Mouse (Mus musculus): ENCODE results near the gene Peli2. TPM values are rescaled to one million over a fixed set of nuclear protein-coding genes. Genes with fewer than 3 reads are reported as not detected.

Peli2 gene
- polyA plus RNA-seq, 1 experiment from 2014 or later, result 6.8 TPM

DNA sequence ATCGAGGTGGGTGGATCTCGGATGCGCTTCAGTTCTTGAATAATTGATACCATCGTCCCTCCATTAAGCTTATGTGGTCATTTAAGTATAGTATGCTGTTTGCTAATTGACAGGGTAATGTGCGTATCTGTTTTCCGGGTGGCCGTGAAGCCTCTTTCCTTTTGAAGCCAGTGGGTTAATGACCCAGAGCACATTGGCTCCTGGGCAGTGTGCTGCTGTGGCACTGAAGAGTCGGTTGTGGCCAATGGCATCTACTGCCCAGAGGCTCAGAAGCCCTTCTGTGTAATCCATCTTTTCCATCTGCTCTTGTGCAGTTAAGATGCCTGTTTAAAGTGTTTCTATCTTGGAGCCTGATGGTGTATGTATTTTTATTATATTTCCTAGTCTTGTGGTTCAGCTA, 34.0 kb downstream of the Peli2 start:
- WGBS, result 49% methylated on average over 8 of the region's 8 CpGs
- no peak overlapping the region for H3K4me2 ChIP-seq
- H3K27ac ChIP-seq (replicated peaks), result no peak overlapping the region
- no peaks in the 10 kb centered on the region for H3K9me3 ChIP-seq (replicated peaks)
- no peaks in the 10 kb centered on the region for H3K36me3 ChIP-seq
- no peak overlapping the region for H3K9ac ChIP-seq (replicated peaks)
- H3K4me3 ChIP-seq (replicated peaks), result no peak overlapping the region
- no peak for ATAC-seq (ENCODE audit: low FRiP score)
- H3K4me1 ChIP-seq, result peaks cover 12% of the 10 kb centered on the region
- H3K27me3 ChIP-seq (replicated peaks), result no peaks in the 10 kb centered on the region

DNA sequence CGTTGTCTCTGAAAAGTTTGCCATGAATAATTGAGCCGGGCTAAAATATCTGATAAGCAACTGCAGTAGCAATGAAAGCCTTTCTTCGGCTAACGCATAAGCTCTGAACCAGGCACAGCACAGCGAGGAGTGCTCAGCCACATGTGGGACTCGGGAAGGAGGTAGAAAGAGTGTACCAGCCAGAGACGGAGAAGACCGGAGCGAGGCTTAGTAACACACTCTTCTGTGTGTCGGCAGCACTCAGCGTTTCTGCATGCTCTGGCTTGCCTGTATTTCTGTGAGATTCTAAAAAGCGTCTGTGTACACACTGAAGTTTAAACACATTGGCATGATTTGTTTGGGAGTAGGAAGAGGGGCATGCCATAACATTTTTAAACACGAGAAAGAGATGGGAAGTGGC, 34.5 kb downstream of the Peli2 start:
- Histone ChIP-seq H3K27ac (replicated peaks) (no peak overlapping the region), H3K9me3 (replicated peaks) (no peaks in the 10 kb centered on the region), H3K27me3 (replicated peaks) (no peaks in the 10 kb centered on the region), H3K4me2 (no peak overlapping the region), H3K4me3 (replicated peaks) (no peak overlapping the region), H3K4me1 (peaks cover 12% of the 10 kb centered on the region), H3K36me3 (no peaks in the 10 kb centered on the region), H3K9ac (replicated peaks) (no peak overlapping the region)
- ATAC-seq (ENCODE audit: low FRiP score), result no peak
- 80% methylated on average over 13 of the region's 13 CpGs for WGBS

DNA sequence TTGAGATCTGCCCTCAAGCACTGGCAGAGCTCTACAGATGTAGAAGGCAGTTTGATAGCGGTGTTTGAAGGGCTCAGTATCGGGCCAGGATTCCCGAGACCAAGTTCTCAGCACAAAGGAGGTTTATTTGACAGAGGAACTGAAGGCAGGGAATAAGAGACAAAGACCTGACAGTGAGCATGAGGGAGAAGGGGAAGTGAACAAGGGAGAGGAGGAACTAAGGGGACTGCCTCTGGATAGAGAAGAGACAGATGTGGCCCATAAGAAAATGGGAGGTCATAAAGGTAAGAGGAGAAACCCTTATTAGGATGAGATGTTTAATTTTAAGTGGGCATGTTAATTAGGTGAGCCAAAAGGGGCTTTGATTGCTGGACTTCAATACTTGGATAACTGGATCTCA, 36.5 kb downstream of the Peli2 start:
- ATAC-seq (ENCODE audit: low FRiP score), result no peak
- H3K27me3 ChIP-seq (replicated peaks), result no peaks in the 10 kb centered on the region
- no peaks in the 10 kb centered on the region for H3K9me3 ChIP-seq (replicated peaks)
- WGBS, result 68% methylated on average over 3 of the region's 3 CpGs
- peaks cover 12% of the 10 kb centered on the region for H3K4me1 ChIP-seq
- H3K9ac ChIP-seq (replicated peaks), result no peak overlapping the region
- no peaks in the 10 kb centered on the region for H3K36me3 ChIP-seq
- no peak overlapping the region for H3K27ac ChIP-seq (replicated peaks)
- H3K4me2 ChIP-seq, result no peak overlapping the region
- H3K4me3 ChIP-seq (replicated peaks), result no peak overlapping the region

DNA sequence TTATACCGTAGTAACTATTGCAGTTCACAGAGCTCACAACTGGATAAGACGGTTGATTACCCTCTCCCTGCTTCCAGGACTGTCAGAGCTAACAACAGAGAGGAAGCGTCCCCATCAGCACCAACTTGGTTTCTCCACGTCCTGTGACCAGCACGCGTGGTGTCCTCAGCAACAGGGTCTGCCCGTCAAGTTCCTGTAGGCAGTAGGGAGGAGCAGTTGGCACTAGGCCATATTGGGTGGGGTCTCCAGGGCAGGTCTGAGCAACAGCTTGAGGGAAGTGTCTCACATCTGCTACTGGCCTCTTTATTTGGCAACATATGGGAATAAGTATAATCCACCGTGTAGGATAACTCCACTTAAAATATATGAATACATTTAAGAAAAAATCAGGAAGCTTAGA, 37.2 kb downstream of the Peli2 start:
- Histone ChIP-seq H3K27me3 (replicated peaks) (no peaks in the 10 kb centered on the region), H3K9me3 (replicated peaks) (no peaks in the 10 kb centered on the region), H3K27ac (replicated peaks) (no peak overlapping the region), H3K4me2 (no peak overlapping the region), H3K36me3 (no peaks in the 10 kb centered on the region), H3K4me3 (replicated peaks) (no peak overlapping the region), H3K9ac (replicated peaks) (no peak overlapping the region), H3K4me1 (peaks cover 17% of the 10 kb centered on the region)
- no peak for ATAC-seq (ENCODE audit: low FRiP score)
- WGBS, result 93% methylated on average over 8 of the region's 8 CpGs

DNA sequence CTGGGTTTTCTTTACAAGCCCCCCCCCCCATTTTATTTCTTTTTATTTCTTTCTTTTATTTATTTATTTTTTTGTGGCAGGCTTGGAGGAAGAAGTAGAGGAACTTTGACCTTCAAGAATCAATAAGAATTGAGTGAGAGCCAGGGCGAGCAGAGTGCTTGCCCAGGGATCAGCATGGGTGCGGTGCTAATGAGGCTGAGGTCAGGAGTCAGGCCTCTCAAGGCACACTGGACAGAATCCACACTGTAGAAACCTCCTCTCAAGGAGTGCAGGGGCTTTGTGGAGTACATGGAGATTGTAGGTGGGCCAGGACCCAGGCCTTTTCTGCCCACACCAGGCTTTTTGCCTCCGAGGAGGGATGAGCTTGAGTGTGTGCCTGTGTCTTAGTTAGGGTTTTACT, 38.8 kb downstream of the Peli2 start:
- no peak for ATAC-seq (ENCODE audit: low FRiP score)
- no peak overlapping the region for H3K4me2 ChIP-seq
- 65% methylated on average over 3 of the region's 3 CpGs for WGBS
- no peak overlapping the region for H3K27ac ChIP-seq (replicated peaks)
- H3K27me3 ChIP-seq (replicated peaks), result no peaks in the 10 kb centered on the region
- H3K9ac ChIP-seq (replicated peaks), result no peak overlapping the region
- H3K4me3 ChIP-seq (replicated peaks), result no peak overlapping the region
- no peaks in the 10 kb centered on the region for H3K9me3 ChIP-seq (replicated peaks)
- H3K4me1 ChIP-seq, result peaks cover 18% of the 10 kb centered on the region
- H3K36me3 ChIP-seq, result no peaks in the 10 kb centered on the region

DNA sequence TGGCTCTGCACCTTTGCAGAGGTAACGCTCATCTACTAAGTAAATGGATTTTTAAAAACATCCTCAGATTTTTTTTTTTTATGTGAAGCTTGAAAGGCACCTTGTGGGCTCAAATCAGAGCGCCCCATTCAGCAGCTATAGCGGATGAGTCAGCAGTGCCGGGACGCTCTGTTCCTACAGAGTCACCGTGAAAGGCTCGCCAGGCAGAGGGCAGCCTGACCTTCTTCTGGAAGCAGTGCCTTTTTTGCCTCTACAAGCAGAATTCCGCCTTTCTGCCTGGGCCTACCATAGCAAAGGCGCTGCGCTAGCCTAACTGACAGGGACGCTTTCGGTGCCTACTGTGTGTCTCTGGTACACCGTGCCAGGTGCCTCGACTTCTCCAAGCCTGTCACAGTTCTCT, 41.8 kb downstream of the Peli2 start:
- no peak for ATAC-seq (ENCODE audit: low FRiP score)
- 83% methylated on average over 14 of the region's 14 CpGs for WGBS
- H3K4me1 ChIP-seq, result peaks cover 10% of the 10 kb centered on the region

DNA sequence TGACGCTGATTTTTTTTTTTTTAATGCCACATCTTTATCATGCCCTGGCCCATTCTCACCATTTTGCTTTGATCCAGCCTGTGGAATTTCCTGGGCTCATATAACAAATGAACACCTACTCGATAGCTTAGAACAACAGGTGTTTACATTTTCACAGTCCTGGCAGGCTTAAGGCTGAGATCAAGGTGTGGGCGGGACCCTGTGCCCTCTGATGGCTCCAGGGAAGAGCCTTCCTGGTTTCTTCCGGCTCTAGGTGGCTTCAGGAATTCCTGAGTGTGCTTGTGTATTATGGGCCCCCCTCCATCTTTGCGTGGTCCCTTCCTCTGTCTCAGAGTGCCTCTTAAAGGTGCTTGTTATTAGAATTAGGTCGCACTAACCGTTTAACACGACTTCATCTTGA, 44.3 kb downstream of the Peli2 start:
- Histone ChIP-seq H3K4me1 (0 out of 2 replicates have a peak, but pooled peaks cover 9% of the 10 kb centered on the region), H3K27ac (replicated peaks) (no peak overlapping the region), H3K27me3 (replicated peaks) (no peaks in the 10 kb centered on the region), H3K36me3 (no peaks in the 10 kb centered on the region), H3K9ac (replicated peaks) (no peak overlapping the region), H3K4me2 (no peak overlapping the region), H3K9me3 (replicated peaks) (no peaks in the 10 kb centered on the region), H3K4me3 (replicated peaks) (no peak overlapping the region)
- ATAC-seq (ENCODE audit: low FRiP score), result no peak
- 63% methylated on average over 8 of the region's 8 CpGs for WGBS

More for the DNA sequence above, 41.8 kb downstream of the Peli2 start:
- H3K4me2 ChIP-seq, result no peak overlapping the region
- H3K9ac ChIP-seq (replicated peaks), result no peak overlapping the region
- no peaks in the 10 kb centered on the region for H3K36me3 ChIP-seq
- no peaks in the 10 kb centered on the region for H3K9me3 ChIP-seq (replicated peaks)
- H3K4me3 ChIP-seq (replicated peaks), result no peak overlapping the region
- H3K27ac ChIP-seq (replicated peaks), result no peak overlapping the region
- no peaks in the 10 kb centered on the region for H3K27me3 ChIP-seq (replicated peaks)

DNA sequence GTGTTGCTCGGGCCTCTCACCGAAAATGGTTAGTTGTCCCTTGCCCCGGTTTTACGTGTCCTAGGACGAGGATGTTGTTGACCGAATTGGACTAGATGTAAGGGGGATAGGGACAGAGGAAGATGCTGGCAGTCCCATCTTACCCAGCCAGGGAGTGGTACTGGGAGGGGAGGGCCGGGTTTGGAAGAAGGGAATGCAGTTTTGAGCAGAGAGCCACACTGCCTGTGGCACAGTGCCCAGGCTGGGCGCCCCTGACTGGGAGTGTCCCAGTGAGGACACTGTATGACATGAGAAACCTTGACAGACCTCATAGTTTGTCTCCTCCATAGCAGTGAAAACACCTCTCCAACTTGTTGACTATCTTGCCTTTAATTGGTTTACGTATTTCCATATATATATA, 45.8 kb downstream of the Peli2 start:
- Histone ChIP-seq H3K9me3 (replicated peaks) (no peaks in the 10 kb centered on the region), H3K4me1 (peaks cover 15% of the 10 kb centered on the region), H3K4me3 (replicated peaks) (no peak overlapping the region), H3K4me2 (no peak overlapping the region), H3K27ac (replicated peaks) (no peak overlapping the region), H3K9ac (replicated peaks) (no peak overlapping the region), H3K36me3 (no peaks in the 10 kb centered on the region), H3K27me3 (replicated peaks) (no peaks in the 10 kb centered on the region)
- ATAC-seq (ENCODE audit: low FRiP score), result no peak
- WGBS, result 87% methylated on average over 9 of the region's 9 CpGs

DNA sequence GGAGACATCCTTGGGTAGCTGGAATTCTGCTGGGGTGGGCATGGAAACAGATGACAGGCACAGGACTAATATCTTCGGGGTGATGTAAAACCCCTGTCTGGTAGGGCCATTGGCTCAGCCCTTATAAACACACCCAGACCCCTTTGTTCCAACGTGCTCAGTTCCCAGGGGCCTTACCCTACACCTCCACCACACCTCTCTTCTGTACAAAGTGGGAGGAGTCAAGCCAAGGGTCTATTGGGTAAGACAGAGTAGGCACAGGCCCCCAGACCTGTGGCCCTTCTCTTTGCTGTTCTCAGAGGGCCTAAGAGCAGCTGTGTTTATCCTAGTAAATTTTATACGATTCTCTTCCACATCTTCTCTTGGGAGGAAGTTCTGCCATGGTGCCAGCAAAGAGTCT, 46.4 kb downstream of the Peli2 start:
- Histone ChIP-seq H3K9me3 (replicated peaks) (no peaks in the 10 kb centered on the region), H3K9ac (replicated peaks) (no peak overlapping the region), H3K27ac (replicated peaks) (no peak overlapping the region), H3K4me3 (replicated peaks) (no peak overlapping the region), H3K36me3 (no peaks in the 10 kb centered on the region), H3K4me2 (no peak overlapping the region), H3K27me3 (replicated peaks) (no peaks in the 10 kb centered on the region), H3K4me1 (peaks cover 21% of the 10 kb centered on the region)
- 58% methylated on average over 3 of the region's 3 CpGs for WGBS
- ATAC-seq (ENCODE audit: low FRiP score), result no peak

DNA sequence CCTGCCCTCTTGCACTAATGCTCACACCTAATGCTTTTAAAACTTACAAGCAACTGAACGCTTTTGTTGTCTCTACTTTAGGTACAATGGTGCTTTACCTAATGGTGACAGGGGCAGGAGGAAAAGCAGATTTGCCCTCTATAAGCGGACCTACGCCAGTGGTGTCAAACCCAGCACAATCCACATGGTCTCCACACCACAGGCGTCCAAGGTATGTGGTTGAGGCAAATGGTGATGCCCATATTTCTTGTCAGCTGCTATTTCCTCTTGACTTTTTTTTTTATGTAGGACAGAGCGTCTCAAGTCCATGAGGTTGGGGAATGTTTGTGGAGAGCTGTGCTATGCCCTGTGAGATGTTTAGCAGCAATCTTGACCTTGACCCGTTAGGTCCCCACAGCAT, 47.5 kb downstream of the Peli2 start:
- peaks cover 16% of the 10 kb centered on the region for H3K4me1 ChIP-seq
- H3K36me3 ChIP-seq, result no peaks in the 10 kb centered on the region
- H3K9ac ChIP-seq (replicated peaks), result no peak overlapping the region
- WGBS, result 89% methylated on average over 6 of the region's 6 CpGs
- H3K9me3 ChIP-seq (replicated peaks), result no peaks in the 10 kb centered on the region
- no peak overlapping the region for H3K4me2 ChIP-seq
- no peaks in the 10 kb centered on the region for H3K27me3 ChIP-seq (replicated peaks)
- H3K4me3 ChIP-seq (replicated peaks), result no peak overlapping the region
- no peak overlapping the region for H3K27ac ChIP-seq (replicated peaks)
- no peak for ATAC-seq (ENCODE audit: low FRiP score)

DNA sequence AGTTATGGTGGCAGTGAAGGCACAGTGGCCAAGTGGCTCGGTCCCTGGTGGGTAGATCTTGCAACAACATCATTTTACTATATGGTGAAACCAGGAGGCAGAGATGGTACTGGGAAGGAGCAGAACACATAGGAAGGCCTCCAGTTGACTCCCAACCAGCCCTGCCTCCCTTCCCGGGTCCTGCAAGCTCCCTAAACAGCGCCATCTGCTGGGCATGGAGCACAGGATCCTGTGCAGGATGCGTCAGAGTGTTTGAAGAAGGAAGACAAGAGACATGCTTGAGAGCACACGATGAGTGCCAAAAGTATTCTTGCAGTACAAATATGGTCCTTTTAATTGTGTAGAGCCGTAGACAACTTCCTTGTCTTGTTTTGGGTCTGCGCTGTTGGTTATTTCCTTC, 49.3 kb downstream of the Peli2 start:
- no peak overlapping the region for H3K9ac ChIP-seq (replicated peaks)
- peaks cover 16% of the 10 kb centered on the region for H3K4me1 ChIP-seq
- no peak overlapping the region for H3K4me2 ChIP-seq
- WGBS, result 59% methylated on average over 7 of the region's 7 CpGs
- no peak for ATAC-seq (ENCODE audit: low FRiP score)
- H3K27me3 ChIP-seq (replicated peaks), result no peaks in the 10 kb centered on the region
- no peak overlapping the region for H3K4me3 ChIP-seq (replicated peaks)
- no peaks in the 10 kb centered on the region for H3K9me3 ChIP-seq (replicated peaks)
- no peaks in the 10 kb centered on the region for H3K36me3 ChIP-seq
- no peak overlapping the region for H3K27ac ChIP-seq (replicated peaks)

DNA sequence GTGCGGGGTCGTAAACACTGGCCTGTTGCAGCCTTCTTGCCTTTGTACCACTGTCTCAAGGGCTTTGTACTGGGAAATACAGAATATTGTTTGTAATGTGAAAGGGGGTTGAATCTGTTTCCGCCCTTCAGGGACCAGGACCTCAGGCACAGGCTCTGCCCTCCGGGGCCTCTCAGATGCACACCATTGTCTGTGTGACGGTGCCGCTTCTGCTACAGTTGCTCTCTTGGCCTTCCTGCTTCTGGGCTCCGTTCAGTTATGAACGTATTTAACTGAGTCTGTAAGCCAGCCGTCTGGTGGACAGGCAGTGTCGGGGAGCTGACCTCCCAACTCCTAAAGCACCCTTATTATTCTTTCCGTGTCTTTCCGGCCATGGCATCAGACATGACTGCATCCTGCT, 50.6 kb downstream of the Peli2 start:
- no peak overlapping the region for H3K9ac ChIP-seq (replicated peaks)
- peaks cover 16% of the 10 kb centered on the region for H3K4me1 ChIP-seq
- no peaks in the 10 kb centered on the region for H3K27me3 ChIP-seq (replicated peaks)
- ATAC-seq (ENCODE audit: low FRiP score), result no peak
- no peak overlapping the region for H3K4me2 ChIP-seq
- no peaks in the 10 kb centered on the region for H3K36me3 ChIP-seq
- H3K4me3 ChIP-seq (replicated peaks), result no peak overlapping the region
- no peak overlapping the region for H3K27ac ChIP-seq (replicated peaks)
- WGBS, result 21% methylated on average over 12 of the region's 12 CpGs
- H3K9me3 ChIP-seq (replicated peaks), result no peaks in the 10 kb centered on the region

DNA sequence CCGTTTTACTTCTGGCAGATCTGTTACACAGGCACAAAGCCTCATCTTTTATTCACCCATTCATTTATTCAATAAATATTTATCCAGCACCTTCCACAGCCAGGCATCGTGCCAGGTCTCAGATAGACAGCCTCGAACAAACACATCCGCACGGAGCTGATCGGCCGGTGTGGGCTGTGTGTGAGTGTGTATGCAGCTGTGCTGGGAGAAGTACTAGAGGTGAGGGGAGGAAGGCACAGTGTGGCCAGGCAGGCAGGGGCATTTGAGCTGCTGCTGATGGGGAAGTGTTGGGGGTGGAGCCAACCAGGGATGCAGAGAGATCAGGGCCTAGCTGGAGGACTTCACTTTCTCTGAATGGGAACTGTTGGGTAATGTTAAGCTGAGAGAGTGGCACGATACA, 51.4 kb downstream of the Peli2 start:
- Histone ChIP-seq H3K4me2 (no peak overlapping the region), H3K27ac (replicated peaks) (no peak overlapping the region), H3K4me3 (replicated peaks) (no peak overlapping the region), H3K4me1 (peaks cover 16% of the 10 kb centered on the region), H3K9ac (replicated peaks) (no peak overlapping the region), H3K36me3 (no peaks in the 10 kb centered on the region), H3K27me3 (replicated peaks) (no peaks in the 10 kb centered on the region), H3K9me3 (replicated peaks) (no peaks in the 10 kb centered on the region)
- peak; percentile 65 for ATAC-seq (ENCODE audit: low FRiP score)
- 27% methylated on average over 8 of the region's 8 CpGs for WGBS
